Mouse (Mus musculus): ENCODE results near the gene Zic2.
"Not testable (repeated sequence)": the region's sequence is repeated elsewhere in the genome, so short reads cannot be mapped to it uniquely, and the experiment has no call there.

Gene Zic2

GRCm38 (mm10) chr14:122474891-122475556, at the start of gene Zic2:
Gene Zic2, plus strand, starts transcription at chr14:122475435.
- no peak for DNase-seq (ENCODE audit: low spot score in 2 of 2)

DNA sequence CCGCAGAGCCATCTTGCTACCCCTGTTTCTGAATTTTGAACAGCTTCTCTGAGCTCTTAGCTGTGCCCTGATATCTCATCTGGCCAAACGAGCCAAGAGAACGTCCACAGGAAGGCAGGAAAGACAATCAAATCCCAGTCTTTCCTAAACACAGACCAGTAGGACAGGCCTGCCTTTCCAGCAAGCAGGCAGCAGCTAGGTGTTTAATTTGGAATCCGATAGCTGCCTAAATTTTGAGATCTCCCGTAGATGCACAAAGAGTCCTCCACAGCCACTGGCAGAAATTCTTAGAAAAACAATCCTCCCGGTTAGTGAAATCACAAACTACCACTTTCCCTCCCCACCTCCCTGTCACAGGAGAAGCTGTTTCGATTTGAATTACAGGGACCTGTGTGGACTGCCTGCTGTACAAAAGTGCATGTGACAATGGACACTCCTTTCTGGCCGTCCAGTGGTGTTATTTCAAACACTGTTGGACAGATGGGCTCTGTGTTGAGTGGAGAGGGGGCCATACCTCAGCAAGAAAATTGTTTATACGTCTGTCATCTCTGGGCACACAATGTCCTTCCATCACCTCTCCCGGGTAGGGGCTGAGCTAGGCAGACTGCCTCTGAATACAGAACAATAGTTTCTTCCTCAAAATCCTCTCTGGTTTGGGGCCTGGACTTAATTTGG, 48.6 kb upstream of the Zic2 start:
- no peak for DNase-seq (ENCODE audit: low spot score in 2 of 2)

DNA sequence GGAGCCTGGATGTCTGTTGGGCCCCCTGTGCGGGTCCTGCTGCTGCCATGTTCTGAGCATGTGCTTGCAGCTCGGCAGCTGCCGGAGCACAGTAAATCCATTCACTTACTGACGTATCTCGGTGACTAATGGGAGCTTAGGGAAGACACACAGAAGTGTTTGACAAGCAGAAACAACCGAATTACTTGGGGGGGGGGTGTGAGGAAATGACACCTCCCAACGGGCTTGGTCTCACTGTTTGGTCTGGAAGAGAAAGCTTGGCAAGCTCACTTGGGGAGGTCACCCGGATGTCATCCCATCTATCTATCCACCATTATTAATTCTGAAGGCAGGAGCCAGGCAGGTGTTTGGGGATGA, 48.1 kb upstream of the Zic2 start:
- DNase-seq (ENCODE audit: low spot score in 2 of 2): no peak

DNA sequence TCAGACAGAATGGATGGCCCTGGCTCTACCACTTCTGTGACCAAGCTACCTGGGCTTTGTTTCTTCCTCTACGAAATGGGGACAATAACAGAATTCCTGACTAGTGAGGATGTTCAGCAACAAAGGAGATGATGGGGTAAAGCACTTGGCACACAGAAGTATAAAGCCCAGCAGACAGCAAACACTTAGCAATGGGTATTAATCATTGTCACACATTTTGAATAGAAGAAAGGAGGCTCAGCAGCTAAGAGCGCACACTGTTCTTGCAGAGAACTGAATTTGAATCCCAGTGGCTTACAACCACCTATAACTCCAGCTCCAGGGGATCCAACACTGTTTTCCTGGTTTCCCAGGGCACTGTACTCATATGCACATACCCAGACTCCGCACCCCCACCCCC, 47.6 kb upstream of the Zic2 start:
- no peak for DNase-seq (ENCODE audit: low spot score in 2 of 2)

- DNase-seq (ENCODE audit: low spot score in 2 of 2): no peak
Measured at GRCm38 (mm10) chr14:122432558-122432957, 42.7 kb upstream of the Zic2 start.

- DNase-seq (ENCODE audit: low spot score in 2 of 2): no peak
Measured at GRCm38 (mm10) chr14:122434039-122434438, 41.2 kb upstream of the Zic2 start.

- no peak for DNase-seq (ENCODE audit: low spot score in 2 of 2)
Measured at GRCm38 (mm10) chr14:122436850-122437249, 38.4 kb upstream of the Zic2 start.

DNA sequence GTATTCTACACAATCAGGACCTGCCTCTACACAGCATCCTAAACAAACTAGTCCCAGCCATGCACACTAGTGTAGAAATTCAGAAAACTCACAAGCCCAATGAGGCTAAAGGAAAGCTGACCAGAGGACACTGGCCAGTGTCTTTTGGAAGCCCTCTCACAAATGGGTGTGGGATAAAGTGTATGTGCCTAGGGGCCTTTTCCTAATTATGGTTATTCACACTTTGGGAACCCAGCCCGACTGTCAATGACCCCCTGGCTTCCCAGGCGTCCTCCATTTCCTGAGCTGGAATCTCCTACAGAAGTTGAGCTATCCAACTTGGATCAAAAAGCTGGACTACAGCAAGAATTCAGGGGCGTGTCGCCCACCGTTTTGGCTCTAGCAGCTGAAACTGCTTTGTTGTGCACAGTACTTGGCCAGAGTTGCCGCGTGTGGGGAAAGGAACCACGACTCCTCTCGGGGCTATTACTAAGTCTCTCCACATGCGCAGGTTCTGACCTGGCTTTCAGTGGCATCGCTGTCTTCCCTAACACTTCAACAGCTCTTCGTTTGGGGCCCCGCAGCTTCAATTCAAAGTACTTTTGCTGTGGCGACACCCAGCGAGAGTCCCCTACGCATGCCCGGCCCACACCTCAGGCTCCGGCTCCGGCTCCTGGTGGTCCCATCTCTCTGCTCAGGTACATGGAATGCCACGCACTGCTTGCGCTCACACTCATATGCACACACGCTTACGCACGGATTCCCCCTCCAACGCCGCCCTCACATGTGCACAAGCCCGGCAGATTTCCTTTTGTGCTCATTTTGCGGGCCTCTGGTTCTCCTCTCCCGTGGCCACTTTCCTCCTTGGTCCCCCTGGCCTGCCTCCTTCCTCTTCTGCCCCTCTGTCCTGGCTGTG, 25.4 kb upstream of the Zic2 start:
- no peak for DNase-seq (ENCODE audit: low spot score in 2 of 2)

GRCm38 (mm10) chr14:122450496-122451382, 24.5 kb upstream of the Zic2 start, which contains the start of gene Gm5089:
Gene Gm5089, minus strand, starts transcription at chr14:122451115.
- DNase-seq (ENCODE audit: low spot score in 2 of 2): no peak

GRCm38 (mm10) chr14:122451551-122452145, 23.6 kb upstream of the Zic2 start:
- DNase-seq (ENCODE audit: low spot score in 2 of 2): no peak

DNA sequence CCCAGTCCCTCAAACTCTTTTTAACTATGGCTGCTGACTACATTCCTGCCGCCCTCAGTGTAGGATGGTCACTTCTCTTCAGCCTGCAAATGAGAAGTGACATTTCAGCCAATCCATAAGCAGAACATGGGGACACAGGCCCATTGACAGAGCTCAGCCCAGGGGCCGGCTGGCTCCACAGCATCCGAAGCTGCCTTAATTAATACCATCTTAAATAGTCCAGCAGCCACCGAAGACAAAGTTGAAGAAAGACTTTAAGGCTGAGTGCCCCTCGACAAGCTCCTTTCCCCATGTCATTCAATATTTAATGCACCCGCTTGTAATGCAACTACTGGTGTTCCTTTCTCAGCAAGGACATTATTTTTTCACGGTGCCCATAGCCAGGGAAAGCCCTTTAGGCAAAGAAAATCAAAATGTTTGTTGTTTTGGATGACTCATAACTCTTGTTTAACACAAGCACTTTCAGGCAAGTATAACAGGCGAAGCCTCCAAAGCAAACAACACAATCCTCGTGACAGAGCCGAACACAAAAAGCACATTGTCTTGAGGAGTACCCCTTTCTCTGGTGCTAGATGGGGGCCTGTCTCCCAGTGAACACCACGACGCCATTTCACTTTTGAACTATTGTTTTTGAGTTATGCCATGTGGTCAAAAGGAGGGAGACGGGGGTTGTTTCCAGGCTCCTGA, 22.4 kb upstream of the Zic2 start:
- DNase-seq (ENCODE audit: low spot score in 2 of 2): no peak

- DNase-seq (ENCODE audit: low spot score in 2 of 2): no peak
Measured at GRCm38 (mm10) chr14:122453388-122453995, 21.7 kb upstream of the Zic2 start.

DNA sequence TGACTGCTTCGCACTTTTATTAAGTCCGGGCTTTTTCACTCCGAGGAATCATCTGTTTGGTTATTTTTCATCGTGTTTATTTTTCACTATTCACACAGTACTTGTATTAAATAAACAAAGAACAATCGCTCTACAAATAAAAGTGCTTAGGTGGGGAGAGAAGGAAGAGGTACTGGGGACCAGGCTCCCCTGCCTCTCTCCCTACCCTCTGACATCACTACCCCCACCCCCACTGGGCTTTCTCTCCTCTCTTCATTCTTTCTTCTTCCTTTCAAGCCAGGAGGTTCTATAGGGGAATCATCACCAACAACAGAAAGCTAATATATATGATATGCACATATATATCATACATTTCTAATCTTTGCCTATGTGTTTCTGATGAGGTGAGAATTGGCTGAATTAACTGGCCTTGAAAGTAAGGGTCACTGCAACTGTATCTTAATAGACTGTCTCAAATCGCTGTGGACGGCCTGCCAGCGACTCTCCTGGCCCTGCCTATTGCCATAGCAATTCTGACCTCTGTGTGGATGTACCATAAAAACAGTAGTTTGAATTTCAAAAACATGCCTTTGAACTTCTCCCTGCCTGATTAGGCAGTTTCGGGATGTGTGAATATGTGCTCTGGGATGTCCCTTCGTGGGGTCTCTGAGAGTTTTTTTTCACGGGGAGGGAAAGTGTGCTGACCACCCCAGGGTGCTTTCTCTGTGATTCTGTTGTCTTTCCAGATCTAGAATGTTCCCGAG, 21.1 kb upstream of the Zic2 start:
- DNase-seq (ENCODE audit: low spot score in 2 of 2): no peak

- no peak for DNase-seq (ENCODE audit: low spot score in 2 of 2)
Measured at GRCm38 (mm10) chr14:122454901-122455561, 20.2 kb upstream of the Zic2 start.

GRCm38 (mm10) chr14:122455562-122455958, 19.7 kb upstream of the Zic2 start:
- no peak for DNase-seq (ENCODE audit: low spot score in 2 of 2)

DNA sequence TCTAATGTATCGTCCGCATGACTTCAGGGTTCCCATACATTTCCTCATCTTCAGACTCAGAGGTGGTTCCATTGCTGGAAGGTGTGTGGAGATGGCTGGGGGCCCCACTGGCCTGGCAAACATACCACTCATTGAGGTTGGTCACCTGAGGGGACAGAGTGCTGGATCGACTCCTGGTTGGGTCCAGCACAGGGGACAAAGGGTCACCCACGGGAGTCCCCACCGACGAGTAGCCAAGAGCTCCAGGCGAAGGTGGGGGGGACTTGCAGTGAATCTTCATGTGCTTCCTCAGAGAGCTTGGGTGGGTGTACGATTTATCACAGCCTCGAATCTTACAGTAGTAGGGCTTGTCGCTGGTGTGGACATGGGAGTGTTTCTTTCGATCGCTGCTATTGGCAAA, 15.9 kb upstream of the Zic2 start:
- DNase-seq (ENCODE audit: low spot score in 2 of 2): not testable (repeated sequence)

DNA sequence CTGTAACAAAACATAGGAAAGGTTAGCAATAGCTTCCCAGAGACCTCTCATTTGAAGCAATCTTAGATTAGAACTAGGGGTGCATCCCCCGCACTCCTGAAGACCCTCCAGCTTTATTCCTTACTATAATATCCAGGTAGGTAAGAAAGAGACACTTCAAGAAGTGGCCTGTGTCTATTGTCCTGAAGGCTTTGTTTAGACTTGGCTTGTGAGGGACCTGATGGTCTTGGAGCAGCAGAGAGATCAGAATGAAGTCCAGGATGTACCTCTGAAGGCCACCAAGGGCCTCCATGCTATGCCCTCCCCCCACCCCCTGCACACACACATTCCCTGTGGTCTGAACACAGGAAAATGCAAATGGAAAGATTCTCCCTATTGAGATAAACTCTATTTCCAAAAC, 15.5 kb upstream of the Zic2 start:
- no peak for DNase-seq (ENCODE audit: low spot score in 2 of 2)

- no peak for DNase-seq (ENCODE audit: low spot score in 2 of 2)
Measured at GRCm38 (mm10) chr14:122460226-122460625, 15.0 kb upstream of the Zic2 start.

DNA sequence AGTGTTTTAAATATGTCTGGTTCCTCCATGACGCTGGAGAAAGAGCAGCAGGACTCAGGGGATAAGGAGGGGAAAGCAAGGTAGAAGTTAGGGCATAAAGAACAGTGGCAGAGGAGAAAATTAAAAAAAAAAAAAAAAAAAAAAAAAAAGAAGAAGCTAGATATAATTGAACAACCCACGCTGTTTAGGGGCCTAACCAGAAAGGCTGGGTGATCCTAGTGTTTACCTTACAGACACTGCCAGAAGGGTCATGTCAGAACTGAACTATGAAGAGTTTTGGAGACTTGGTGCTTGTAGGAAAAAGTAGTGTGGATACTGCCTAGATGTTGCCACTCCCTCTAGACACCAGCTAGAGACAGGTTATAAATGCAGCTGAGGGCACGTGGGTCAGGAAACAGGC, 13.7 kb upstream of the Zic2 start:
- DNase-seq (ENCODE audit: low spot score in 2 of 2): no peak
